In the genomic region with DNA sequence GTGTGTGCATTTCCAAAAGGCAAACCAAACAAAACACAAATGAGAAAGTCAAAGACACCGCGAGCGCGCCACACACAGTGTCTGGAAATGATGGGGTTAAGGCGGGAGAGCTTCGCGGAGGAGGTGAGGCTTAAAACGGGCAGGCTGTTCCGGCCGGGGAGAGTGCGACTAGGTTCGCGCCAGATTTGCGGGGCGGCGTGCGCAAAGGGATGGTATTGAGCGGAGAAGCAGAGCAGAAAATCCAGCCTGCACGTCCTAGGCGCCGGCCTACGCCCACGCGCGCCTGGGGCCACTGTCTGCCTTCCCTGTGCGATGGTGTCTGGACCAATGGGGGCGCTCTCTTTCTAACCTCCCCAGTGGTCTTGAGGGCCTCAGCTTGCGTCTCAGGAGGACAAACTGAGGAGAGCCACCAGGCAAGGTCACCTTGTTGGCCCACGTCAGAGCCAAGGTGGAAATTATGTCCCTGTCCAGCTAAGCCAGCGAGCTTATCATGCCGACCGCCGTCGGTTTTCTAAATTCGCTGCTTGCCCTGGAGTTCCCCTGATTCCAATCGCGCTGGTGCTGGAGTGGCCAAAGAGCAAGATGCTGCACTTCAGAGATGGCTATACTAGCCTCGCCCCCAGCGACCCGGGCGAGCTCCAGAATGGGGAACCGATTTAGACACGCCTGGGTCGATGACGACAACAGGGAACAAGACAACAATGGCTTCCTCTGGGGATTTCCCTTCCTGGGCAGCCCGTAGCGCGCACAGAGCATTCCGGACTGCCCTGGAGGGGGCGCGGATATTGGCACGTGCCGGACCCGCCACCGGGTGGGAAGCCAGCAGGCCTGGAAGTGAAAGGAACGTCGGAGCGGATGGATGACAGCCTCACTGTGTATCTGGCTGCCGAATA, we compare ENCODE assay signal across 8 mouse cellular contexts. TPM values are rescaled to one million over a fixed set of nuclear protein-coding genes. Genes with fewer than 3 reads are reported as not detected.
DNase-seq lines count a peak whose midpoint lies in the region; ATAC-seq and TF ChIP-seq lines count a peak whose summit lies in the region.

No protein-coding gene starts in this region.

- H3K27ac ChIP-seq in left cerebral cortex, adult 2 months, result no peak overlapping the region; the same call in 1 of the 2 replicates
- no peak overlapping the region for H3K27ac ChIP-seq in embryonic facial prominence, embryonic 14.5 days (replicated peaks; ENCODE audit: low read depth, low read length)
- no peak overlapping the region for H3K27ac ChIP-seq in olfactory bulb, adult 2 months (ENCODE audit: insufficient read depth, low read depth, low read length)

- ATAC-seq in embryonic facial prominence, embryonic 14.5 days (ENCODE audit: low read depth), result peak; percentile 42; the same call in 1 of the 2 replicates
- ATAC-seq in cerebellum, adult (ENCODE audit: insufficient number of reproducible peaks, low FRiP score, low TSS enrichment), result no peak

- H3K36me3 ChIP-seq in embryonic facial prominence, embryonic 14.5 days (ENCODE audit: control insufficient read depth, insufficient read depth, low read length), result no peaks in the 10 kb centered on the region

- under 1% methylated on average over 56 of the region's 59 CpGs for WGBS in embryonic facial prominence, embryonic 14.5 days
- 1% methylated on average over 59 of the region's 59 CpGs for WGBS in olfactory bulb, adult 2 months

- peak overlapping the region; percentile 33 for H3K4me3 ChIP-seq in left cerebral cortex, adult 2 months
- peak overlapping the region; percentile 28 for H3K4me3 ChIP-seq in embryonic facial prominence, embryonic 14.5 days (ENCODE audit: low read depth, low read length)
- H3K4me3 ChIP-seq in olfactory bulb, adult 2 months (ENCODE audit: insufficient read depth, low read depth, low read length), result peak overlapping the region; percentile 32

- no peak overlapping the region for H3K9ac ChIP-seq in embryonic facial prominence, embryonic 14.5 days (ENCODE audit: low read depth, low read length)

- TF ChIP-seq POLR2A in olfactory bulb, adult 2 months (IDR thresholded peaks at IDR 0.05; ENCODE audit: insufficient read depth, low read depth, low read length), result no peak

- no peak; the same call in none of the 2 replicates for TF ChIP-seq CTCF in left cerebral cortex, adult 2 months (IDR thresholded peaks at IDR 0.05)
- TF ChIP-seq CTCF in olfactory bulb, adult 2 months (IDR thresholded peaks at IDR 0.05; ENCODE audit: insufficient read depth, low read depth, low read length), result no peak; the same call in 1 of the 2 replicates

- peaks cover 18% of the 10 kb centered on the region for H3K4me1 ChIP-seq in embryonic facial prominence, embryonic 14.5 days (ENCODE audit: control insufficient read depth, insufficient read depth, low read length)
- H3K4me1 ChIP-seq in olfactory bulb, adult 2 months (ENCODE audit: control insufficient read depth, insufficient read depth, low read length), result peaks cover 39% of the 10 kb centered on the region

- no peaks in the 10 kb centered on the region for H3K9me3 ChIP-seq in embryonic facial prominence, embryonic 14.5 days (ENCODE audit: control insufficient read depth, low read length)

- intact Hi-C loops in left cerebral cortex, adult 2 months (cut with DNase I), result loop anchor here (1.0 kb wide), 1 partner anchor 15 kb away; no protein-coding TSS in a partner anchor
- intact Hi-C loops in heart, postnatal 10 days (cut with DNase I), result no loop called here

- peak overlapping the region; percentile 64 for H3K4me2 ChIP-seq in embryonic facial prominence, embryonic 14.5 days (ENCODE audit: low read depth, low read length)

- peaks cover 87% of the 10 kb centered on the region for H3K27me3 ChIP-seq in embryonic facial prominence, embryonic 14.5 days (replicated peaks; ENCODE audit: control insufficient read depth, insufficient read depth, low read length)

- peak in 1 of 2 experiments; percentile 62 for DNase-seq in left cerebral cortex, adult 2 months (ENCODE audit: extremely low spot score in 1 of 2, low spot score in 2 of 2)
- no peak for DNase-seq in left cerebral cortex, adult 11 months (ENCODE audit: low spot score)
- DNase-seq in embryonic facial prominence, embryonic 14.5 days (ENCODE audit: low spot score), result peak; percentile 30
- peak; percentile 68 to 75 for DNase-seq in heart, postnatal 10 days
- peak; percentile 60 for DNase-seq in kidney, postnatal 14 days
- DNase-seq in lung, postnatal 14 days, result peak; percentile 68

RNA-seq across cellular contexts. Expression of gene Dnajc5g, which starts 11.0 kb away (rescaled TPM):
- total RNA-seq in left cerebral cortex, adult 2 months (2021), result not detected
- polyA plus RNA-seq in embryonic facial prominence, embryonic 14.5 days (2014; fragmentation: Nextera tagmentation; extraction: Ambion mirVana), result not detected in 2 replicates
- total RNA-seq in heart, postnatal 10 days (2021), result not detected
- not detected in 2 replicates for polyA plus RNA-seq in olfactory bulb, adult 2 months (2012; ENCODE audit: insufficient read depth, insufficient read length, low replicate concordance, missing spikeins)

RNA-seq across cellular contexts. Expression of gene Slc30a3, which starts 13.0 kb away (rescaled TPM):
- 100 to 1,000 TPM; 162 to 184 TPM for total RNA-seq in left cerebral cortex, adult 2 months (2021)
- 0.84 and 0.93 TPM in 2 replicates for polyA plus RNA-seq in embryonic facial prominence, embryonic 14.5 days (2014; fragmentation: Nextera tagmentation; extraction: Ambion mirVana)
- total RNA-seq in heart, postnatal 10 days (2021), result under 1 TPM in 1 of 2 experiments, not detected in 1; 0.25 TPM
- polyA plus RNA-seq in olfactory bulb, adult 2 months (2012; ENCODE audit: insufficient read depth, insufficient read length, low replicate concordance, missing spikeins), result not detected in 2 replicates

RNA-seq across cellular contexts. Expression of gene Trim54, which starts 21.5 kb away (rescaled TPM):
- total RNA-seq in left cerebral cortex, adult 2 months (2021), result 1 to 10 TPM; 2.0 to 2.2 TPM
- polyA plus RNA-seq in embryonic facial prominence, embryonic 14.5 days (2014; fragmentation: Nextera tagmentation; extraction: Ambion mirVana), result 11.6 and 16.3 TPM in 2 replicates
- total RNA-seq in heart, postnatal 10 days (2021), result 10 to 100 TPM; 67.3 to 78.0 TPM
- not detected in 2 replicates for polyA plus RNA-seq in olfactory bulb, adult 2 months (2012; ENCODE audit: insufficient read depth, insufficient read length, low replicate concordance, missing spikeins)

RNA-seq across cellular contexts. Expression of gene Cad, which starts 40.5 kb away (rescaled TPM):
- 10 to 100 TPM; 23.4 to 27.6 TPM for total RNA-seq in left cerebral cortex, adult 2 months (2021)
- 29.1 and 30.2 TPM in 2 replicates for polyA plus RNA-seq in embryonic facial prominence, embryonic 14.5 days (2014; fragmentation: Nextera tagmentation; extraction: Ambion mirVana)
- 10 to 100 TPM; 19.1 to 21.7 TPM for total RNA-seq in heart, postnatal 10 days (2021)
- polyA plus RNA-seq in olfactory bulb, adult 2 months (2012; ENCODE audit: insufficient read depth, insufficient read length, low replicate concordance, missing spikeins), result not detected in 2 replicates

RNA-seq across cellular contexts. Expression of gene Ucn, which starts 43.6 kb away (rescaled TPM):
- total RNA-seq in left cerebral cortex, adult 2 months (2021), result 1 to 10 TPM; 1.3 to 1.8 TPM
- polyA plus RNA-seq in embryonic facial prominence, embryonic 14.5 days (2014; fragmentation: Nextera tagmentation; extraction: Ambion mirVana), result 0.39 TPM in 1 of 2 replicates, not detected in the other
- not detected for total RNA-seq in heart, postnatal 10 days (2021)
- not detected in 2 replicates for polyA plus RNA-seq in olfactory bulb, adult 2 months (2012; ENCODE audit: insufficient read depth, insufficient read length, low replicate concordance, missing spikeins)

Comparison
In these comparisons a context has a peak if more than half of its experiments do, and no peak if none do; other contexts are left out.
1. RNA of gene Slc30a3, which starts 13.0 kb away (total RNA-seq): 162 to 184 TPM in left cerebral cortex, adult 2 months; 0.25 TPM in heart, postnatal 10 days; every median in the first group is over 100 times any median in the second.
2. RNA of gene Trim54, which starts 21.5 kb away (total RNA-seq): 67.3 to 78.0 TPM in heart, postnatal 10 days; 2.0 to 2.2 TPM in left cerebral cortex, adult 2 months; every median in the first group is over 10 times any median in the second.
3. Peak in every context shown above with its lines, with median percentiles within 50 percentile points of each other: H3K4me3 ChIP-seq.